Mouse (Mus musculus): ENCODE measurements around the gene Dnase1.

GRCm38 (mm10) chr16:4033971-4034370 lies 2.8 kb upstream of the Dnase1 start:
- TF ChIP-seq POLR2A (IDR thresholded peaks at IDR 0.05; ENCODE audit: insufficient read depth, low read depth, low read length) (no peak), EP300 (IDR thresholded peaks at IDR 0.05; ENCODE audit: insufficient read depth, low read depth, low read length) (no peak), CTCF (IDR thresholded peaks at IDR 0.05) (no peak)

All from heart, adult 2 months (tissue).